Mouse (Mus musculus): ENCODE measurements around the gene Fbxw4. TPM values are rescaled to one million over a fixed set of nuclear protein-coding genes. Genes with fewer than 3 reads are reported as not detected.
"Not testable (repeated sequence)": the region's sequence is repeated elsewhere in the genome, so short reads cannot be mapped to it uniquely, and the experiment has no call there.

Fbxw4 gene
- total RNA-seq, 2 experiments from 2014 or later: 18.9 to 19.8 TPM

DNA sequence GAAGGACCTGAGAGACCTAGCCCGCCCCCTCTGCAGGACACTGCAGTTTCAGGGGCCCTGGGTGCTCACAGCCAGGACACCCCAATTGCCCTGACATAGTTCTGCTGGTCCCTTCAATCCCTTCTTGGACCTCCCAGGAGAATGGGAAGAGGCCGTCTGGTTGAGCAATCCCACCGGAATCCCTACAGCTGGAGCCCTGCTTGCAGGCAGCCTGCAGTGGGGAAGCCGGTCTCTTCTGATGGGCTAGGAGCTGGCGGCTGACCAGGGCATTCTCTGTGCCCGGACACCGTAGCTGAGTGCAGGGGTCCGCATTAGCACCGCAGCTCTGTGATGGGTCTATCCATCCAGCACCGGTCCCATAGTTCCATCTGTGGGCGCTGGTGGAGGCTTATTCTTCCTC is 106.0 kb downstream of the Fbxw4 start:
- intact Hi-C loops (cut with DNase I; ENCODE audit: low total_unique reads): no loop called here
- DNase-seq: no peak

DNA sequence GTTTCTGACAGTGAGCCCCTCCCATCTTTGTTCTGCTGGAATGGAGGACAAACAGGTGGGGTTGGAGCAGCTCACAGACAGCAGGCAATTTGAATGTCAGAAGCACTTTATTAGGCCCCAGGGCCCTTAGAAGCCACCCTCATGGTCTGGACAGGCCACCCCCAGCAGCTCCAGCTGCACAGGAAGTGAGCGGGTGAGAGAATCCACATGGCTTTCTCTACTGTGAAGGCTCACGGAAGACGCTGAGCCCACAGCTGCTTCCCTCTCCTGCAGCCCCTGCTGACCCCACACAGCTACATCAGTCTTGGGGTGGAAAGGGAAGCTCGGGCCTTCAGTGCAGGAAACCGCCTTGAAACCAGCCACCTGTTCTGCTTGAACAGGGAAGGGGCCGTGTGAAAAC is 107.9 kb downstream of the Fbxw4 start:
- no peak for DNase-seq
- intact Hi-C loops (cut with DNase I; ENCODE audit: low total_unique reads): no loop called here

DNA sequence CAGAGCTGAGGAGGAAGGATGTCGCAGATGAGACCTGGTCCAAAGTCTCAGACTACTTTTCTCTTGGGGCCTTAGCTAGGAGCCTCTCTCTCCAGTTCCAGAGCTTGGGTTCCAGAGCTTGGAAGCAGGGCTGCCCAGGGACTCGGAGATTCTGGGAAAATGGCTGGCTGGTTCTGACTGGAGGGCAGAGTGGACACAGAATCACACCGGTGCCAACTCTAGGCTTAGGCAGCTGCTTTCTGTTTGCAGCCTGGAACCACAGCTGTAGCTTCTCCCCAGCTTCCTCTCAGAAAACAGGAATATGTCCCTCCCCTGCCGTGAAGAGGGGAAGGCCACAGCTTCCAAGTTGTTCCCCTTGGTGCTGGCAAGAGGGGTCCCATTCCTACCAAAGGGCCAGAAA is 110.2 kb downstream of the Fbxw4 start:
- no peak for DNase-seq
- intact Hi-C loops (cut with DNase I; ENCODE audit: low total_unique reads): loop anchor here (10.0 kb wide), 2 partner anchors 65 to 105 kb away; no protein-coding TSS in a partner anchor

DNA sequence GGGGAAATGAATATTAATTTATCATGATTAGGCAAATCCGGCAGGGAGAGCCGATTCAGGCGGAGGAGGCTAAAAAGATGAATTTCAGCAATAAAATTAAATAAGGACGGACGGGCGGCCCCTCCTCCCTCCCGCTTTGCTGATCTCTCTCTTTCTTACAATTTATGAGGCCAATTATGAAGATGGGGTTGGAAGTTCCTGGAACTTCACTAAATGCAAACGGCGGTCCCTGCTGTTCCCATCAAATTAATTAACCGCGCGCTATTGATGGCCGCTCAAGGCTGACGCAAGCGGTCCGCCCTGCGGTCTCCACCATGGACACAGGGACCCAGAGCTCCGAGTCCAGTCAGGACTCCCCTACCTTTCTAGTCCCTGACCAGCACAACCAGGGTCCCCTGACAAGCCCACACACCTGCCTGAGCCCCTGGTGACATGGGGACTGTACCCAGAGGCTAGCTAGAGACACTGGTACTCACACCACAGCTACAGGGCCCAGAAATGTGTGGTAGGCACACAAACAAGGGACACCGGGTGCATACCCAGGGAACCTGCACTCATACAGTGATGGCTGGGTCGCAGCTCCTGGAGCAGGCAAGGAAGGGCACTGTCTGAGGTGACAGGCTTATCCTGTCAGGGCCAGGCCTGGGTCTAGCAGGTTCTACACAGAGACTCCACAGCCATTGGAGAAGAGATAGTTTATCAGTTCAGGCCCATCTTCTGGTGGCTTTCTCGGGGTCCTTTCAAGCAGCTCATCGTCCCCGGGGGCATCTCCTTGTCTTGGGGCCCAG is 110.8 kb downstream of the Fbxw4 start:
- intact Hi-C loops (cut with DNase I; ENCODE audit: low total_unique reads): loop anchor here (10.0 kb wide), 2 partner anchors 65 to 105 kb away; no protein-coding TSS in a partner anchor

DNA sequence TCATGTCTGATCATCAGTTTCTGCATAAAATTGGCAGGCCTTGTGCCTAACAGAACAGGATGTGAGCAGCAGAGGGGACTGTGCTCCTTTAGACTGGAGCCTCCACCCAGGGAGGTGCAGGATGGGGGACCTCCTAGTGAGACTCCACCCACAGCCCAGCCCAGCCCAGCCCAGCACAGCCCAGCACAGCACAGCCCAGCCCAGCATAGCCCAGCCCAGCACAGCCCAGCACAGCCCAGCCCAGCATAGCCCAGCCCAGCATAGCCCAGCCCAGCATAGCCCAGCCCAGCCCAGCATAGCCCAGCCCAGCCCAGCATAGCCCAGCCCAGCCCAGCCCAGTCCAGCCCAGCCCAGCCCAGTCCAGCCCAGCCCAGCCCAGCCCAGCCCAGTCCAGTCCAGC is 111.9 kb downstream of the Fbxw4 start:
- intact Hi-C loops (cut with DNase I; ENCODE audit: low total_unique reads): loop anchor here (10.0 kb wide), 2 partner anchors 63 to 103 kb away; no protein-coding TSS in a partner anchor
- DNase-seq: not testable (repeated sequence)

More for the DNA sequence above, 110.8 kb downstream of the Fbxw4 start:
- no peak for DNase-seq

DNA sequence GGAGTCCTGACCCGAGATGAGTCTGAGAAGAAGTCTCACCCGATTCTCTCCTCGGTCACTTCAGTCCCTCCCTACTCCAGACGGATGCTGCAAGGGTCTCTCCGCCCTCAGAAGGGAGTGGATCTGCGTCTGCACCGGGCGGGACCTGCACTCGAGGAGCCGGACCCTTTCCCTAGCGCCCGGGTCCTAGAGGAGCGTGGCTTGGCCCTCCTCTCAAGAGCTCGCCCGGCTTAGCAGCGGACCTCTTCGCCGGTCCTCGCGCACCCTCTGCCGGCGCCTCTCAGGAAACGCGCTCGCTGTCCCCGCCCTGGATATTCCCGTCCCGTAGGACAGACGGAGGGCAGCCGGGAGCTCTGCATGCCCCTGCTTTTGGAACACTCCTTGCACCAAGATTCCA is 115.2 kb downstream of the Fbxw4 start:
- intact Hi-C loops (cut with DNase I; ENCODE audit: low total_unique reads): loop anchor here (5.0 to 10.0 kb wide), 4 partner anchors 60 to 323 kb away; no protein-coding TSS in a partner anchor

DNA sequence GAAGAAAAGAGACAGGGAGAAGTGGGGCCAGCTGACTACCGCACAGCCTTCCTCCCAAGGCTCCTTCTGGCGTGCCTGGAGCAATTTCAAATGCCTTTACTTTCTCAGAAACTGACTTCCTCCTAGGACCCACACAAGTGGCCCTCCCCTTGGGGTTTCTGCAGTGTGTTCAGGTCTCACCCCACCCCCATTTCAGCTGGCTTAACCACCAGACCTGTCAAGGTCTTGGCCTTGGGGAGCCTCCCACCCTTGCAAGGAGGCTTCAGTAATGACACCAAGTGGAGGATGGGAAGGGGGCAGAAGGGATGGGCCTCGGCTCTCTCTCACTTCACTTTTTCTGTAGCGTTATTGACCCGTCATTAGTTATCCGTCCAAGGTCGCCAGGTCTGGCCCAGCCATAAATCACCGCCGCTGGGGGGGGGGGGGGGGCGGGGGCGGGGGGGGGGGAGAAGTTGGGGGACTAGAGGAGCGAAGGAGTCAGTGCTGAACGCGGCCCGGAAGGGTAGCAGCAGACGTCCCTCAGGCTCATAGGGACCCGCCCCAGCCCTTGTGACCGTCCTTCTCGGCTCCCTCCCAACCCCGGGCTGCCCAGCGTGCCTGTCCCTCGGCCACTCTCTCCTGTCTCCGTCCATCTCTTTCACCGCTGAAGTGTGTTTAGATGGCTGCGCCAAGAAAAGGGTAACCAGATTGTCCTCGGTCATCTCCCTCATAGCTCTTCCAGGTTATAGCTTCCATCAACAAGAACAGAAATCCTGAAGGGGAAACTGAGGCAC is 115.8 kb downstream of the Fbxw4 start:
- intact Hi-C loops (cut with DNase I; ENCODE audit: low total_unique reads): loop anchor here (5.0 to 10.0 kb wide), 4 partner anchors 60 to 322 kb away; no protein-coding TSS in a partner anchor
- no peak for DNase-seq

More for the DNA sequence above, 115.2 kb downstream of the Fbxw4 start:
- peak; percentile 82 for DNase-seq

DNA sequence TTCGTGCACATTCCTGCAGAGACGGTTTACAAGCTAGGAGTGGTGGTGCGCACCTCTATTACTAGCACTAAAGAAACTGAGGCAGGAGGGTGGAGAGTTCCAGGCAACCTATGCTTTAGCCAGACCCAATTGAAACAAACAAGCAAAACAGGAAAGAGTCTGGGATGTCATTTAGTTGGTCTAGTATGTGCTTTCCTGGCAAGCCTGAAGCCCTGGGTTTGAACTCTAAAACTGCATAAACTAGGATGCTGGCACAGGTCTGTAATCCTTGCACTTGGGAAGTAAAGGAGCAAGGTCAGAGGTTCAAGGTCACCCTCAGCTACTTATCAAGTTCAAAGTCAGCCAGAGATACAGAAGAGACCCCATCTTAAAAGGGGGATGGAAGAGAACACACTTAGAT is 118.1 kb downstream of the Fbxw4 start:
- intact Hi-C loops (cut with DNase I; ENCODE audit: low total_unique reads): loop anchor here (5.0 to 10.0 kb wide), 4 partner anchors 57 to 320 kb away; no protein-coding TSS in a partner anchor
- DNase-seq: no peak

DNA sequence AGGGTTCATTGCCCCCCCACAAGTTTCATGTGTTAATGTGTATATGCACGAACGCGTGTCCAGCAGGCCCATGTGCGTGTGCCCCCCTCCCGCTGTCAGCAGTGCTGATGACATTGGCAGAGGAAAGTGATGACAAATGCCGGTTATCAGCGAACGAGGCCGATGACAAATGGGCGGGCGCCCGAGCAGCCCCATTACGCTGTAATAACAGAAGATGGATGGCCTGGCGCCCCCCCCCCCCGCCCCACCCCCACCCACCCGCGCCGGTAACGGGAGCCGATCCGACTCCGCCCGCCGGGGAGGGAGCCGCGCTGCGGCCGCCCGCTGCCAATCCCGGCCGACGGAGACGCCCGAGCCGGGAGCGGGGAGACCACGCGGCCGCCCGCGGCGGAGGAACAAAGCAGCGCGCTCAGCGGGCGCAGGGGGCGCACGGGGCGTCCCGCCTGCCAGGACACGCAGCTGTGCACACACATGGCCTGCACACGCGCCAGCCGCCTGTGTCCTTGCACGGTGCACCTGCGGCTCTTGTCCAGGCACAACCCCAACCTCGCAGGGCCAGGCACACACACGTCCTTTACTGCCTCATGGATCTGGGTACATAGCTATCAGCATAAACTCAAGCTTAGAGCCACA is 118.6 kb downstream of the Fbxw4 start:
- peak; percentile 52 for DNase-seq
- intact Hi-C loops (cut with DNase I; ENCODE audit: low total_unique reads): loop anchor here (5.0 to 10.0 kb wide), 4 partner anchors 57 to 319 kb away; no protein-coding TSS in a partner anchor

DNA sequence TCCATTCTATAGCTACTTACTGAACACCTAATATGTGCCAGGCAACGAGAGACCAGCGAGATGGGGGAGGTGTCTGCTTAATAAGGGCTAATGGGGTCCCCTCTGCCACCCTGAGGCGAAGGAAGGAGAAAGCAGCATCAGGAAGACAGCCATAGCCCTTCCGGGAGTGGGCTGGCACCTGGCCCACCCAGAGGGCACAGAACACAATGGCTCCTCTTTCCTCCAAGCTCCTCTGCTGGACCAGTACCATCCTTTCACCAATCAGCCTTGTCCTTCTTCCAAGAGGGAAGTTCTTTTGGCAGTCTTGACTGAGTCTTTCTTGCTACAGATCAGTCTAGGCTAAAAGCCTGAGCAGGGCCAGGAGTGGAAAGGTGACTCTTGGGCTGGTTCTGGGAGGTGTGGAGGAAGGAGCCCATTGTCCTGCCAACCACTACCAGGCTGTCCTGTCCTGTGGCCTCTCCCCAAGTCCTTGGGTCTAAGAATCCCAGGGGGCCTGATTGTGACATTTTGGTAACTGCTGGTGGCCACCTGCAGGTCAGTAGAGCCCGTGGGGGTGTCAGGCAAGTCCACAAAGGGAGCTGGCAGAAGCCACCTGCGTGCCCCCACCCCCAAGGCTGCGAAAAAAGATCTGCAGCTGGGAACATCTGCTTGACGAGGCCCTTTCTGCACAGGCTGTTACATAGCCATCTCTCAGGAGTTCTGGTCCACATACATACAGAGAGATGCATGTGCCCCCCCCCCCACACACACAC is 119.3 kb downstream of the Fbxw4 start:
- intact Hi-C loops (cut with DNase I; ENCODE audit: low total_unique reads): loop anchor here (5.0 to 10.0 kb wide), 4 partner anchors 56 to 319 kb away; no protein-coding TSS in a partner anchor
- DNase-seq: no peak

DNA sequence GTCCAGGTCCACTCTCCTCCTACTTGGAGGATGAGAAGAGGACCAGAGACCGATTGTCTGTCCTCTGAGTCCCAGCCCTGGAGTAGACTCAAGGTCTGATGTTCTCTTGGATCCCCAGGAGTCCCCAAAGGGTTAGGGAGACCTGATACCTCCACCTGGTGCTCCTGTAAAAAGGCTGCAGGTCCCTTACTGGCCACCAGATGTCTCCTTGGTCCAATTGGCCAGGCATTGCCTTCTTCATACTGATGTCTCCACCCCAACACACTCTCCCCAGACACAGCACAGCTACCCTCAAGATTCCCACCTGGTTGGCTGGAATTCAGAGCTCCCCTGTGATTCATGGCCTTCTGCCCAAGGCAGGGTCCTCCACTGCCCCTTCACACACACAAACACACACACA is 122.6 kb downstream of the Fbxw4 start:
- DNase-seq: no peak
- intact Hi-C loops (cut with DNase I; ENCODE audit: low total_unique reads): no loop called here

DNA sequence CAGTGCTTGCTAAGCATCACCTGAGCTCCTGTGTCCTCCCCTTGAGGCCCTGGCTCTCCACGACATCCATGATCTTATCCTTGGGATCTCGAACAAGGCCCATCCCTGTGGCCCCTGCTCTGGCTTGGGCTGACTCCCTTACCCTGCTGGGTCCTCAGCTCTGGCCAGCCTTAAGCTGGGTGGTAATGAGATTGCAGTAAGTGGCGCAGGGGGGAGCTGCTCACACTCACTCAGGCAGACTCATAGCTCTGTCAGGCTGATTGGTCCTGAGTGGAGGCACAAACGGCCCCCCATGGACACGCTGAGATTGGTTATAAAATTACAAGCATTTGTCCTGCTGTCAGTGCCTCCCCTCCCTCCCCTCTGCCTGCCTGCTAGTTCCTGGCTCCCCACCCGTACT is 124.2 kb downstream of the Fbxw4 start:
- DNase-seq: no peak
- intact Hi-C loops (cut with DNase I; ENCODE audit: low total_unique reads): no loop called here

DNA sequence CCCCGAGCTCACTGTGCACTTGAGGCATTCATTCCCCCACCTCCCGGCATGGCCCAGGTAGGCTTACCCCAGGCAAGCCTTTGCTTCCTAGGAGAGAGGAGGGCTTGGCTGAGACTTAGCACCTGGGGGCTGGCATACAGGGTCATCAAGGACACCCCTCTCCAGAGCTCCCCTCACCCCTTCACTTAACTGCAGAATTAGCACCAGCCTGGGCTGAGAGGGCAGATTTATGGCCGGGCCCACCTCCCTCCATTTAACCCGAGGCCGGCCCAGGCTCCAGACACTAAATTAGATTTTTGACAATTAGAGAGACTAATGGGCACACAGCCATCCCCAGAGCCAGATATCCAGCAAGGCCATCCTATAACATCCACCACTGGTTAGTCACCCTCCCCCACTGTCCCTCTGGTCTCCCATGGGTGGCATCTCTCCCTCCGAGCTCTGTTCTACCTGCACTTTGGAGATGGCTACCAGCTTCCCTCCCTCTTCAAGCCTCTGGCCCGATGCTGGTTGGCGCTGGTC is 124.8 kb downstream of the Fbxw4 start:
- intact Hi-C loops (cut with DNase I; ENCODE audit: low total_unique reads): no loop called here
- DNase-seq: no peak

DNA sequence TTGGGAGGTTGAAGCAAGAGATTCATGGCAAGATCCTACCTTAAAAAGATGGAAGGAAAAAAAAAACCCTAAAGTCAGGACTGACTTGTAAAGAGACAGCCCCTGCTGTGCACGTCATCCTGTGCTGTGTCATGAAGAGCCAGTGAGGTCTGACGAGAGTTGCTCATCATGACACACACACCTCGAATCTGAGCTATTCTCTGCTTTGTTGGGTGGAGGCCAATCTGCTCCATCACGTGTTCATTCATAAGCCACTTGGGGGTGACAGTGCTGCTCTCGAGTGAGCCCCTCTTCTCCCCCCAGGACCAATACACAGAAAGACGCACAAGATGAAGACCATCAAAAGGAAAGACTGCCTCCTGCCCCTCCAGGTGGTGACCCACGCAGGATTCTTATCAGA is 126.5 kb downstream of the Fbxw4 start:
- intact Hi-C loops (cut with DNase I; ENCODE audit: low total_unique reads): no loop called here
- no peak for DNase-seq

DNA sequence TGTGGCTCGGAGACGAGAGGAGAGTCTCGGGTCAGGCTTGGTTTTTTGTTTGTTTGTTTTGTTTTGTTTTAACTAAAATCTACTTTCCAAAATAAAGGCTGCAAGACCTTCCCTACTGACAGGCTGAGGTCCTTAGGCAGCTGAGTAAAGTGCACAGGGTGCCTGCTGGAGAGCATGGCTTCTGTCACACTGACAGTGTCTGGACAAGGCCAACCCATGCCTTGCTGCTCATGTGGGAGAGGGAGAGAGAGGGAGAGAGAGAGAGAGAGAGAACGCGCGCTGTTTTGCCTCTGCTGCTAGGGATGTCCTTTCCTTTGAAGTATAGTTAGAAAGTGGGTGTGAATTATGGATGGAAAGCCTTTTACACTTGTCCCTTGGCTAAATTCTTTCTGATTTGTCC is 128.6 kb downstream of the Fbxw4 start:
- DNase-seq: no peak
- intact Hi-C loops (cut with DNase I; ENCODE audit: low total_unique reads): no loop called here

DNA sequence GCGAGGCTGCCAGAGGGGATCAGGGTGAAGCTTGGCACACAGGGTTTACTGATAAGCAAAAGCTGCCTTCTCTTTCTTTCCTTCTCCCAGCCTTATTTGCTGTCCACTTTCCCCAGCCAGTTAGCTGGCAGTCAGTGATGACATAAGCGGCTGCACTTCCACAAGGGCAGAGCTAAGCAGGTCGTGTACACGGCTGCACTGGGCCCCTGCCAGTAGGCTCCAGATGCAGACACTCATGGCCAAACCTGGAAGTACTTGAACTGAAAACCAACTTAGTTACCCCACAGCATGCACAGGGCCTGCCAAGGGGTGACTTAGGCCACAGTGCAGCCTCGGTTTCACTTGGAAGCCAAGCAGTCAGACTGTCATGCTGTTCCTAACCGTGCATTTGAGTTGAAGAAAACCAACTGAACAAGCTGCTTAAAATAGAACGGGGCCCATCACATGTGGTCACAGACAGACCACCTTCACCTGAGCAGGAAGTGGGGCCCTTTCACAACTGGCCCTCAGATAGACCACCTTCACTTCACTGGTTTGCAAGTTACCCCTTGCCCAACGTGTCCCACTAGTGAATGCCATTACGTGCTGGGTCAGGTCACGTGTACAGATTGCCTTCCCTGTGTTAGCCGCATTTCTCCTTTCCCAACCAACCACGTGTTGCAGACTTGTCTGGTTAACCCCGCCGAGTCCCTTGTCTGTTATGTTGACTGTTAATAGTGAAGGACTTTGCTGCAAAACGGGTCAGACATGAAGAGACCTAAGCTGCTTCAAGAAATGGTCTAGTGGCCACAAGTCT is 129.7 kb downstream of the Fbxw4 start:
- intact Hi-C loops (cut with DNase I; ENCODE audit: low total_unique reads): no loop called here
- DNase-seq: no peak

DNA sequence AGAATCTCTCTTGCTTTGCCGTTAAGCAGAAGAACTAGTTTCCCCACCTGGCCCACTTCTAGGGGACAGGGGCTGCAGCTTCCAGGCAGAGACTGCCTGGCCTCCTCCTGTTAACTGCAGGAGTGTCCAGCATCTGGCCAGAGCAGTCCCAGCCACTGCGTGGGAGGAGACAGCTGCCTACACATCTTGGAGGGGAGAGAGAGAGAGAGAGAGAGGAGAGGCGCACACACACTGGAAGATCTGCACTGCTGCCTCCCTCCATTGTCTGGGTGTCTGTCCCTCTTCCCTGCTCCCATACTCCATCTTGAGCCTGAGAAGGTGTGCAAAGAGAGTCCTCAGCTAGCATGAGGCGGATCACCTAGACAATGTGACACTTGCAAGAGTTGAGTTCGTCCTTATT is 130.8 kb downstream of the Fbxw4 start:
- no peak for DNase-seq
- intact Hi-C loops (cut with DNase I; ENCODE audit: low total_unique reads): no loop called here
